In the genomic region with DNA sequence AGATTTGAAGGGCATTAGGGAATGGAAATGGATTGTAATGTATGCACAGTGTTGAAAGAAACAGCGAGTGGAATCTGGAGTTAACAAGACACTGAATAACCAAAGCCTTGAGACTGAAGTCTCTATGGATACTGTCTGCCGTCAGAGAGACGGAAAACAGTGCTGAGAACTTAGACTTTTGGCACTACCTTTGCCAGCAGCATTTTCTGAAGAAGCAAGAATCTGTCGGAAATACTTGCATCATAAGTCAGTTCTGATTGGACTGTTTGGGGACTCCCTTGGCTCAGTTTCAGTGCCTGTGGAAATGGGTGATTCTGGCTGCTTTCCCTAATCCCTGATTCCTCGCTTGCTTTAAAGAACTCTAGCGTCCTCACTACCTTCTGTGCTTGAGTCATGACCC, we compare ENCODE assay signal across 16 mouse cellular contexts.
DNase-seq lines count a peak whose midpoint lies in the region; ATAC-seq lines count a peak whose summit lies in the region.
"Had no signal": no experiment of that assay in that cellular context is flagged by ENCODE, and none has a peak within 500 bp of the region (broad histone marks: within the 10 kb centered on the region; RNA-seq: fewer than 3 reads in every experiment).

No protein-coding gene starts in this region.

- no peak overlapping the region for H3K4me2 ChIP-seq in embryonic facial prominence, embryonic 14.5 days (ENCODE audit: low read depth, low read length)
- H3K4me2 ChIP-seq in hindbrain, embryonic 13.5 days = no peak overlapping the region
- H3K4me2 ChIP-seq in midbrain, embryonic 14.5 days (ENCODE audit: low read length) = no peak overlapping the region
- H3K4me2 ChIP-seq: heart, embryonic 11.5 days; limb, embryonic 15.5 days; neural tube, embryonic 13.5 days had no signal

- no peaks in the 10 kb centered on the region for H3K36me3 ChIP-seq in embryonic facial prominence, embryonic 14.5 days (ENCODE audit: control insufficient read depth, insufficient read depth, low read length)
- H3K36me3 ChIP-seq in embryonic facial prominence, embryonic 10.5 days (replicated peaks) = no peaks in the 10 kb centered on the region
- no peaks in the 10 kb centered on the region for H3K36me3 ChIP-seq in hindbrain, embryonic 13.5 days
- H3K36me3 ChIP-seq in hindbrain, embryonic 10.5 days = no peaks in the 10 kb centered on the region
- no peaks in the 10 kb centered on the region for H3K36me3 ChIP-seq in midbrain, embryonic 14.5 days (ENCODE audit: control insufficient read depth, insufficient read depth, low read length)
- H3K36me3 ChIP-seq in midbrain, embryonic 10.5 days = no peaks in the 10 kb centered on the region
- H3K36me3 ChIP-seq: limb, embryonic 15.5 days; neural tube, embryonic 13.5 days had no signal

- H3K4me3 ChIP-seq in embryonic facial prominence, embryonic 14.5 days (ENCODE audit: low read depth, low read length) = no peak overlapping the region
- no peak overlapping the region for H3K4me3 ChIP-seq in embryonic facial prominence, embryonic 10.5 days
- H3K4me3 ChIP-seq in hindbrain, embryonic 13.5 days = no peak overlapping the region
- H3K4me3 ChIP-seq in hindbrain, embryonic 10.5 days = no peak overlapping the region
- no peak overlapping the region for H3K4me3 ChIP-seq in midbrain, embryonic 14.5 days (replicated peaks; ENCODE audit: low read depth, low read length)
- no peak overlapping the region for H3K4me3 ChIP-seq in midbrain, embryonic 10.5 days
- H3K4me3 ChIP-seq: limb, embryonic 15.5 days; neural tube, embryonic 13.5 days had no signal

- DNase-seq in embryonic facial prominence, embryonic 14.5 days (ENCODE audit: low spot score) = peak; percentile 54
- no peak for DNase-seq in embryonic facial prominence, embryonic 10.5 days (ENCODE audit: low spot score)
- no peak for DNase-seq in hindbrain, embryonic 10.5 days (ENCODE audit: low spot score)
- DNase-seq in midbrain, embryonic 14.5 days = peak; percentile 18
- no peak for DNase-seq in midbrain, embryonic 10.5 days (ENCODE audit: low spot score)
- DNase-seq in fibroblast of lung, adult 2 months (ENCODE audit: low read depth) = peak; percentile 27
- no peak for DNase-seq in kidney, adult 11 months
- DNase-seq: adrenal gland, postnatal 14 days; cerebellum, adult 2 months; gastrocnemius, postnatal 25 days; kidney, postnatal 4 days; lung, adult 18-20 months had no signal

- no peaks in the 10 kb centered on the region for H3K4me1 ChIP-seq in embryonic facial prominence, embryonic 14.5 days (ENCODE audit: control insufficient read depth, insufficient read depth, low read length)
- no peaks in the 10 kb centered on the region for H3K4me1 ChIP-seq in embryonic facial prominence, embryonic 10.5 days
- 0 out of 2 replicates have a peak, but pooled peaks cover 2% of the 10 kb centered on the region for H3K4me1 ChIP-seq in hindbrain, embryonic 13.5 days (replicated peaks)
- H3K4me1 ChIP-seq in hindbrain, embryonic 10.5 days (replicated peaks) = no peaks in the 10 kb centered on the region
- H3K4me1 ChIP-seq in midbrain, embryonic 14.5 days (ENCODE audit: control insufficient read depth, insufficient read depth, low read length) = no peaks in the 10 kb centered on the region
- no peaks in the 10 kb centered on the region for H3K4me1 ChIP-seq in midbrain, embryonic 10.5 days
- H3K4me1 ChIP-seq: limb, embryonic 15.5 days; neural tube, embryonic 13.5 days had no signal

- 64% methylated on average over 6 of the region's 6 CpGs for WGBS in embryonic facial prominence, embryonic 14.5 days
- 87% methylated on average over 6 of the region's 6 CpGs for WGBS in embryonic facial prominence, embryonic 10.5 days
- WGBS in hindbrain, embryonic 13.5 days = 72% methylated on average over 6 of the region's 6 CpGs
- 83% methylated on average over 6 of the region's 6 CpGs for WGBS in hindbrain, embryonic 10.5 days
- WGBS in midbrain, embryonic 14.5 days = 48% methylated on average over 6 of the region's 6 CpGs
- 84% methylated on average over 6 of the region's 6 CpGs for WGBS in midbrain, embryonic 10.5 days

- peak; percentile 37; the same call in 1 of the 2 replicates for ATAC-seq in embryonic facial prominence, embryonic 14.5 days (ENCODE audit: low read depth)
- ATAC-seq in hindbrain, embryonic 13.5 days (ENCODE audit: low FRiP score) = peak; percentile 36; the same call in 1 of the 2 replicates
- no peak for ATAC-seq in midbrain, embryonic 14.5 days (ENCODE audit: low FRiP score, low TSS enrichment)

- no peak overlapping the region for H3K27ac ChIP-seq in embryonic facial prominence, embryonic 14.5 days (replicated peaks; ENCODE audit: low read depth, low read length)
- H3K27ac ChIP-seq in embryonic facial prominence, embryonic 10.5 days (replicated peaks) = no peak overlapping the region
- no peak overlapping the region for H3K27ac ChIP-seq in hindbrain, embryonic 13.5 days
- H3K27ac ChIP-seq in hindbrain, embryonic 10.5 days = no peak overlapping the region
- H3K27ac ChIP-seq in midbrain, embryonic 14.5 days (replicated peaks; ENCODE audit: low read depth, low read length) = no peak overlapping the region
- no peak overlapping the region for H3K27ac ChIP-seq in midbrain, embryonic 10.5 days (replicated peaks)
- H3K27ac ChIP-seq: limb, embryonic 15.5 days; neural tube, embryonic 13.5 days had no signal

- no peak overlapping the region for H3K9ac ChIP-seq in embryonic facial prominence, embryonic 14.5 days (ENCODE audit: low read depth, low read length)
- H3K9ac ChIP-seq in hindbrain, embryonic 13.5 days = no peak overlapping the region
- H3K9ac ChIP-seq in midbrain, embryonic 14.5 days (replicated peaks; ENCODE audit: low read length) = no peak overlapping the region
- H3K9ac ChIP-seq: limb, embryonic 15.5 days; neural tube, embryonic 13.5 days had no signal

- H3K9me3 ChIP-seq in embryonic facial prominence, embryonic 14.5 days (ENCODE audit: control insufficient read depth, low read length) = no peaks in the 10 kb centered on the region
- H3K9me3 ChIP-seq in embryonic facial prominence, embryonic 10.5 days = no peaks in the 10 kb centered on the region
- H3K9me3 ChIP-seq in hindbrain, embryonic 13.5 days = no peaks in the 10 kb centered on the region
- no peaks in the 10 kb centered on the region for H3K9me3 ChIP-seq in hindbrain, embryonic 10.5 days
- H3K9me3 ChIP-seq in midbrain, embryonic 14.5 days (ENCODE audit: control insufficient read depth, low read length) = no peaks in the 10 kb centered on the region
- H3K9me3 ChIP-seq in midbrain, embryonic 10.5 days (replicated peaks) = no peaks in the 10 kb centered on the region
- H3K9me3 ChIP-seq: limb, embryonic 15.5 days; neural tube, embryonic 13.5 days had no signal

- no peaks in the 10 kb centered on the region for H3K27me3 ChIP-seq in embryonic facial prominence, embryonic 14.5 days (replicated peaks; ENCODE audit: control insufficient read depth, insufficient read depth, low read length)
- no peaks in the 10 kb centered on the region for H3K27me3 ChIP-seq in embryonic facial prominence, embryonic 10.5 days (replicated peaks; ENCODE audit: low read depth, poor library complexity, severe bottlenecking)
- H3K27me3 ChIP-seq in hindbrain, embryonic 13.5 days = no peaks in the 10 kb centered on the region
- H3K27me3 ChIP-seq in hindbrain, embryonic 10.5 days (ENCODE audit: insufficient read depth, poor library complexity, severe bottlenecking) = no peaks in the 10 kb centered on the region
- H3K27me3 ChIP-seq in midbrain, embryonic 14.5 days (ENCODE audit: control insufficient read depth, insufficient read depth, low read length) = no peaks in the 10 kb centered on the region
- H3K27me3 ChIP-seq in midbrain, embryonic 10.5 days (ENCODE audit: low read depth, poor library complexity, severe bottlenecking) = no peaks in the 10 kb centered on the region
- H3K27me3 ChIP-seq: limb, embryonic 15.5 days; neural tube, embryonic 13.5 days had no signal

Comparison
In these comparisons a context has a peak if more than half of its experiments do, and no peak if none do; other contexts are left out.
1. DNase-seq: peak in embryonic facial prominence, embryonic 14.5 days (single experiment), midbrain, embryonic 14.5 days (single experiment) and fibroblast of lung, adult 2 months (single experiment); none in embryonic facial prominence, embryonic 10.5 days (single experiment), hindbrain, embryonic 10.5 days (single experiment), midbrain, embryonic 10.5 days (single experiment) and kidney, adult 11 months (single experiment).